Mouse (Mus musculus): Measurements from ENCODE around the gene Rdx. TPM values are rescaled to one million over a fixed set of nuclear protein-coding genes. Genes with fewer than 3 reads are reported as not detected.
"Not testable (repeated sequence)": the region's sequence is repeated elsewhere in the genome, so short reads cannot be mapped to it uniquely, and the experiment has no call there.

Rdx gene
- total RNA-seq, 2 experiments from 2014 or later, result 87.6 to 320 TPM

DNA sequence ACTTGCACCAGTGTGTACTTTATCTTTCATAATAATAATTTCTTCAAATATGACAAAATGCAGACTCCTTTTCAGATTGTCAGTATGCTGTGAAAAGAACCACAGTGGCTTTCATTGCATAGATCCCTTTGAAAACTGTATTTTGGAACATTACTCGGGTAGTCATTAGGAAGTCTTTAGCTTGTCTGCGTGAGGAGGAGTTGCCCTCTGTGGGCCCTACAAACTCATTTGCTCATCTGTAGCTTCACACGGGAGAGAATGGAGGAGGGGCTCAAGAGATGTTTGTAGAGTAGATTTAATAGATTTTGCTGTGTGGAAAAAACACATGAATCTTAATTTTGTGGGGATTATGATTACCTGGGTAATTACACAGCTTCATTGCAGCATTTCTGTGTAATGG is 2.6 kb downstream of the Rdx start:
- no peak for ATAC-seq (replicated peaks; ENCODE audit: low FRiP score, low TSS enrichment, poor library complexity, severe bottlenecking)

- no peak for ATAC-seq (replicated peaks; ENCODE audit: low FRiP score, low TSS enrichment, poor library complexity, severe bottlenecking)
Measured at GRCm38 (mm10) chr9:52050361-52050760, 3.4 kb downstream of the Rdx start.

DNA sequence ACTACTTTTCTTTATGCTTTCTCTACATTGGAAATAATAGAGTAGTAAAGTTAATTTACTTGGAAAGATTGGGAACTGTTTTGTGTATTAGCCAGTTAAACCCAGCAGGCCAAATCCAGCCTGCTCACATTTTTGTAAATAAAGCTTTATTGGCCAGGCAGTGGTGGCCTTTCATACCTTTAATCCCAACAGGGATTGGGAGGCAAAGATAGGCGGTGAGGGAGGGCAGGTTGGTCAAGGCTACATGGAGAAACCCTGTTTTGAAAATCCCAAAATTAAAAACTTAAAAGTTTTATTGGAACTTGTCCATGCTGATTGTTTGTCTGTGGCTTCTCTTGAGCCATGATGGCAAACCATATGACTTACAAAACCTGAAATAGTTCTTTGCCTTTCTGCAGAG is 5.2 kb downstream of the Rdx start:
- no peak for ATAC-seq (replicated peaks; ENCODE audit: low FRiP score, low TSS enrichment, poor library complexity, severe bottlenecking)

DNA sequence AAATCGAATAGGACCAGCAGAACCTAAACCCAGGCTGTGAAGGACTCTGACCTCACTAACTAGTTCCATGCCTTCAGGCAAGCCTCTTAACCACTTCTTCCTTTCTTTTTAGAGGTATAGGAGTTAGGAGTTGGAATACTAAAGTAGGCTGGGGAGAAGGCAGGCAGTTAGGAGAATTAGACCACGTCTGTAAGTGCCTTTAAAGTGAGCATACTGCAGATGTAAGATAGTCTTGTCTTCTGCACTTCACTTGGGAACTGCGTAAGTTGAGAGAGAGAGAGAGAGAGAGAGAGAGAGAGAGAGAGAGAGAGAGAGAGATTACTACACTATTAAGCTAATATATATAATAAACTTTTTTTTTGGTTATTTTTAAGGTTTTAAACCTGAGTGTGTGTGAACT is 8.3 kb downstream of the Rdx start:
- peak; percentile 63; the same call in 1 of the 2 replicates for ATAC-seq (replicated peaks; ENCODE audit: low FRiP score, low TSS enrichment, poor library complexity, severe bottlenecking)

DNA sequence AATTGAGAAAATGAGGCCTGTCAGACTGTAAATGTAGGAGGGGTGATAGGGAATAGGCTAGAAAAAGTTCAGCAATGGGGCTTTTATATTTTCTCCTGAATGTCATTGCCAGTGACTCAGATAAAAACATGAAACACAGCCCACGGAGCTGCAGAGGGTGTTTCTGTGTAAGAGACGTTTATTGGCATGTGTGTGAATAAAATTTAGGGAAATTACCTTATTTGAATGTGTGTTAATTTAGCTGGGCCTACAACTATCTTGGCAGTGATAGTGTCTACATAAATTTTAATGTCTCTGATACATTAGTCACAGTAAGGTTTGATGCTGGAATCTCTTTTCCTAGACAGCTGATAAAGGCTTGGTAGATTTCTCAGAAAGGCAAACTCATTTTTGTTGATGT is 12.8 kb downstream of the Rdx start:
- no peak for ATAC-seq (replicated peaks; ENCODE audit: low FRiP score, low TSS enrichment, poor library complexity, severe bottlenecking)

- ATAC-seq (replicated peaks; ENCODE audit: low FRiP score, low TSS enrichment, poor library complexity, severe bottlenecking), result no peak
Measured at GRCm38 (mm10) chr9:52070052-52070451, 23.1 kb downstream of the Rdx start.

- ATAC-seq (replicated peaks; ENCODE audit: low FRiP score, low TSS enrichment, poor library complexity, severe bottlenecking), result not testable (repeated sequence)
Measured at GRCm38 (mm10) chr9:52071352-52071751, 24.4 kb downstream of the Rdx start.

DNA sequence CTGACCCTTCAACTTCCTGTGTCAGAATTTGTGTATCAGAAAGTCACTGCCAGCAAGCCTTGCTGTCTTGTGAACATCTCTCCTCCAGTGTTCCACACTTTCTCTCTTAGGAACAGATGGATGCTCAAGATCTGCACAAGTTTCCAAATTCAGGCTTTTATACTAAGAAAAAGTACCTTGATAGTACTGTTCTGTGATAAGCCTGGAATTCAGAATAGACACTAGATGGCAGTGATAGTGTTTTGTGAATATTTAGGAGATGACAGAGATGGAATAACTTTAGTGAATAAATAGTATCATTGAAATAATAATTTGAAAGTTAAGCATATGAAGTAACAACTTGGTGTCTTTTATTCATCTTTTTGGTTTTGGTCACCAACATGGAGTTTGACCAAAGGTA is 25.2 kb downstream of the Rdx start:
- ATAC-seq (replicated peaks; ENCODE audit: low FRiP score, low TSS enrichment, poor library complexity, severe bottlenecking), result no peak

GRCm38 (mm10) chr9:52076089-52076488 is 29.1 kb downstream of the Rdx start:
- ATAC-seq (replicated peaks; ENCODE audit: low FRiP score, low TSS enrichment, poor library complexity, severe bottlenecking), result no peak

- no peak for ATAC-seq (replicated peaks; ENCODE audit: low FRiP score, low TSS enrichment, poor library complexity, severe bottlenecking)
Measured at GRCm38 (mm10) chr9:52077692-52078091, 30.7 kb downstream of the Rdx start.

DNA sequence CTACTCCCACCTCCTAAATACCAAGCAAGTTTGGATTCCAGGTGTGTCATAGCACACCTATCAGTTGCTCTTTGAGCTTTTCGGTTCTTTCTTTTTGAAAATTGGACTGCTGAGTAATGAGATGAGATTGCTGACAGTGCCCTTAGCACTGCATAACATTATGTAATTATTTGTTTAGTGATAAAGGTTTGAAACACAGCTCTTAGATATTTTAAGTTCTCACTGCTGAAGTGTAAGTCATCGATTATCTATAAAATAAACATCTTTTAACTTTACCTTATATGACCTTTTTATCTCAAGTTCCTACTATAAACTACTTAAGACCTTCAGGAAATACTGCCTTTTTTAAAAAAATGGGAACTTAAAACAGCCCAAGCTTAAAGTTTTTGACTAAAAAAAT is 35.0 kb downstream of the Rdx start:
- no peak for ATAC-seq (replicated peaks; ENCODE audit: low FRiP score, low TSS enrichment, poor library complexity, severe bottlenecking)

DNA sequence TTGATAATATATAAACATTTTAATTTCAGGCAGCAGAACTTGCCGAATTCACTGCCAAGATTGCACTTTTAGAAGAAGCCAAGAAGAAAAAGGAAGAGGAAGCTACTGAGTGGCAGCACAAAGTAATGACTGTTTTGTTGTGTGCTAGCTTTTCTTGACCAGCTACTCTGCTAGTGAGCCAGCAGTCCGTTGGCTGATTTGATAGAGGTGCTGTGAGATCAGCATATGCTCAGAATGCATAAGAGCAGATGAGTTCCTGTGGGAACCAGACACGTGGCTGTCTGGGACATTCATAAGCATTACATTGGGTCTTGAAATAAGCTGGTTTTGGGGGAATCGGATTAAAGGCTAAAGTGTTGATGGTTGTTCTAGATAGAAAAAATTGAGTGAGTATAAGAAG is 35.4 kb downstream of the Rdx start:
- no peak for ATAC-seq (replicated peaks; ENCODE audit: low FRiP score, low TSS enrichment, poor library complexity, severe bottlenecking)

DNA sequence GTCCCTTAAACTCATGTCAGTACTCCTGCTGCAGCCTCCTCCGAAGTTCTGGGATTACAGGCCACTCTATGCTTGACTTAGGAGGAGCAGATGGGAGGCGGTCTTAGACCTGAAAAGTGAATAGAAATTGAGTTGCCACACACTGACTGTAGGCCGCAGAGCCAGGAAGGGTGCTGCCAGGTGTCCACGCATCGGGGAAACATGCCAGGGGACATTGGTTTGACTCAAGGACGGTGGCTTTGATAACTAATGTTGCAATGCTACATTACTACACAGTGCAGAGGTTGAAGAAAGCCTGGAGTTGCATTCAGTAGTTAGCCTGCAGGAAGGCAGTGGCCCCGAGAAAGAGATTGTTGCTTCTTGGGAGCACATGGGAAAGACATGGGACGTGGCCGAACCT is 44.8 kb downstream of the Rdx start:
- ATAC-seq (replicated peaks; ENCODE audit: low FRiP score, low TSS enrichment, poor library complexity, severe bottlenecking), result no peak

GRCm38 (mm10) chr9:52092311-52092710 is 45.3 kb downstream of the Rdx start:
- no peak for ATAC-seq (replicated peaks; ENCODE audit: low FRiP score, low TSS enrichment, poor library complexity, severe bottlenecking)

GRCm38 (mm10) chr9:52093108-52093507 is 46.1 kb downstream of the Rdx start:
- peak; percentile 77 for ATAC-seq (replicated peaks; ENCODE audit: low FRiP score, low TSS enrichment, poor library complexity, severe bottlenecking)

DNA sequence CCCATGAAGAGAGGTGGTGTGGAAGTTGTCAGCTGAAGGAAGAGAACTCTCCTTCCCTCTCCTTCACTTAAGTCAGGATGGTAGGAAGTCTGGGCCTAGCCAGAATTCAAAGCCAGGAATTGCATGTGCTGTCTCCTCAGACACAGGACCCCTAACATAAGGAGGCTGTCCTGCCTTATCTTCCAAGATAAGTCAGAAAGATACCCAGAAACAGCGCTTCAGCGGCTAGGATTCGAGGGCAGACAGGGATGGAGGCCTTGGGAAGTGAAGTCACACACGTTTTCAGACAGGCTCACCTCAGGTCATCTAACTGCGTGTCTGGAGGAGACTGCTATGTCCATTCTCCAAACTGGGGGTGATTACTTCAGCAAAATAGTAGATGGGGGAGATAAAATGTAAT is 47.0 kb downstream of the Rdx start:
- no peak for ATAC-seq (replicated peaks; ENCODE audit: low FRiP score, low TSS enrichment, poor library complexity, severe bottlenecking)

GRCm38 (mm10) chr9:52094471-52094980 is 47.6 kb downstream of the Rdx start:
- ATAC-seq (replicated peaks; ENCODE audit: low FRiP score, low TSS enrichment, poor library complexity, severe bottlenecking), result no peak

- no peak for ATAC-seq (replicated peaks; ENCODE audit: low FRiP score, low TSS enrichment, poor library complexity, severe bottlenecking)
Measured at GRCm38 (mm10) chr9:52095666-52096065, 48.7 kb downstream of the Rdx start.

DNA sequence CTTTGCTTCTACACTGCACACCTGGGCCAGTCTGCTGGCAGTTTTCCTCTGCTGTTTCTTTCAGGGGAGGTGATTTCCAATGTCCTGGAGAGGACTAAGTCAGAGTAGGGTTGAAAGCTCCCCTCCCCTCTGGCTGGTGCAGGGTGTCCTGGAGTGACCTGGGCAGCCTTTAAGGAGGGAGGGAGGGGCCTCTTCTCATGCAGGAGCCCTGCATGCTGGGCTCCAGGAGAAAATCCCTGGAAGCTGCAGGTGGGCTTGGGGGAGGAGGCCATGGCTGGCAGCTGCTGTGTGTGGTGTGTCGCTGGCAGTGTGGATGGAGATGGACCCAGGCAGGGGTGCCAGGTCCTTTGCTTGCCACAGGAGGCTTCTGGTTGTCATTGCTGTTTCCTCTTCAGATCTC is 50.4 kb downstream of the Rdx start:
- ATAC-seq (replicated peaks; ENCODE audit: low FRiP score, low TSS enrichment, poor library complexity, severe bottlenecking), result no peak

GRCm38 (mm10) chr9:52098600-52098999 is 51.6 kb downstream of the Rdx start:
- peak; percentile 84 for ATAC-seq (replicated peaks; ENCODE audit: low FRiP score, low TSS enrichment, poor library complexity, severe bottlenecking)

- no peak for ATAC-seq (replicated peaks; ENCODE audit: low FRiP score, low TSS enrichment, poor library complexity, severe bottlenecking)
Measured at GRCm38 (mm10) chr9:52100426-52100825, 53.5 kb downstream of the Rdx start.
